ENCODE assay signal across 9 mouse cellular contexts in genomic region chr5:135544032-135544558, GRCm38 (mm10). TPM values are rescaled to one million over a fixed set of nuclear protein-coding genes. Genes with fewer than 3 reads are reported as not detected.
DNase-seq lines count a peak whose midpoint lies in the region; ATAC-seq and TF ChIP-seq lines count a peak whose summit lies in the region.
"Had no signal": no experiment of that assay in that cellular context is flagged by ENCODE, and none has a peak within 500 bp of the region (broad histone marks: within the 10 kb centered on the region; RNA-seq: fewer than 3 reads in every experiment).

No protein-coding gene starts in this region.

- peak overlapping the region; percentile 80 for H3K4me2 ChIP-seq in intestine, postnatal 0 days (replicated peaks; ENCODE audit: low read depth)

- TF ChIP-seq POLR2A in liver, adult 2 months (IDR thresholded peaks at IDR 0.05; ENCODE audit: extremely low read depth, insufficient read depth, low read length) = no peak

- no peaks in the 10 kb centered on the region for H3K79me2 ChIP-seq in liver, adult 2 months (ENCODE audit: control insufficient read depth, insufficient read depth, low read length)

- no peak for DNase-seq in liver, adult 2 months (ENCODE audit: extremely low read depth, low read depth, low spot score)
- no peak for DNase-seq in liver
- DNase-seq in cerebellum, adult 9-11 months = peak; percentile 58
- peak; percentile 22 to 61 for DNase-seq in gastrocnemius, postnatal 4 days (ENCODE audit: low spot score in 2 of 2)
- peak; percentile 63 for DNase-seq in lung, postnatal 36 days
- no peak for DNase-seq in left cerebral cortex, adult 18-20 months (ENCODE audit: low spot score in 2 of 2)

- H3K4me1 ChIP-seq in liver, adult 2 months (ENCODE audit: control insufficient read depth, insufficient read depth, low read length) = no peaks in the 10 kb centered on the region
- H3K4me1 ChIP-seq in intestine, postnatal 0 days (replicated peaks; ENCODE audit: control insufficient read depth, insufficient read depth, low read length) = no peaks in the 10 kb centered on the region; the same call in 1 of the 2 replicates

- no peaks in the 10 kb centered on the region for H3K9me3 ChIP-seq in intestine, postnatal 0 days (ENCODE audit: control insufficient read depth)

- H3K36me3 ChIP-seq in liver, adult 2 months (ENCODE audit: control insufficient read depth, insufficient read depth, low read length) = no peaks in the 10 kb centered on the region
- no peaks in the 10 kb centered on the region for H3K36me3 ChIP-seq in intestine, postnatal 0 days (ENCODE audit: control insufficient read depth, insufficient read depth)

- no peak for ATAC-seq in intestine, postnatal 0 days
- ATAC-seq in monocyte, adult 5-6 weeks (replicated peaks; ENCODE audit: insufficient number of reproducible peaks, low FRiP score, low TSS enrichment, poor library complexity, severe bottlenecking) = no peak

- no peaks in the 10 kb centered on the region for H3K27me3 ChIP-seq in liver, adult 2 months (ENCODE audit: control insufficient read depth, insufficient read depth, low read length)
- peaks cover 9% of the 10 kb centered on the region for H3K27me3 ChIP-seq in intestine, postnatal 0 days (replicated peaks; ENCODE audit: control insufficient read depth, insufficient read depth, low read length)

- H3K9ac ChIP-seq in liver, adult 2 months (ENCODE audit: low read depth, low read length) = no peak overlapping the region; the same call in 1 of the 2 replicates
- H3K9ac ChIP-seq in intestine, postnatal 0 days (ENCODE audit: low read depth, low read length) = 0 out of 2 replicates have a peak overlapping the region, but pooled peaks have one; percentile 45

- H3K4me3 ChIP-seq in liver, adult 2 months (ENCODE audit: insufficient read depth, low read depth, low read length) = peak overlapping the region; percentile 64
- peak overlapping the region; percentile 70 for H3K4me3 ChIP-seq in intestine, postnatal 0 days (ENCODE audit: low read depth, low read length)

- no peak overlapping the region for H3K27ac ChIP-seq in liver, adult 2 months (replicated peaks; ENCODE audit: insufficient read depth, low read depth, low read length)
- no peak overlapping the region for H3K27ac ChIP-seq in intestine, postnatal 0 days (ENCODE audit: low read depth, low read length)

- TF ChIP-seq CTCF in liver, adult 2 months (IDR thresholded peaks at IDR 0.05; ENCODE audit: low read depth, low read length) = no peak
- TF ChIP-seq CTCF in intestine, postnatal 0 days (IDR thresholded peaks at IDR 0.05; ENCODE audit: low read depth) = no peak

- WGBS in liver, adult 2 months = 9% methylated on average over 15 of the region's 15 CpGs
- 8% methylated on average over 15 of the region's 15 CpGs for WGBS in intestine, postnatal 0 days

RNA-seq across cellular contexts. Expression of gene Hip1, which starts 0.8 kb away (rescaled TPM):
- 3.2 and 6.5 TPM in 2 replicates for total RNA-seq in liver, adult 2 months (2014; rRNA removed)
- 2.2 and 3.1 TPM in 2 replicates for polyA plus RNA-seq in liver, adult 2 months (2012; rRNA removed)
- total RNA-seq in gastrocnemius, postnatal 4 days (2021) = 100 to 1,000 TPM; 125 to 128 TPM
- 5.9 and 6.4 TPM in 2 replicates for polyA plus RNA-seq in intestine, postnatal 0 days (2015; fragmentation: Nextera tagmentation; extraction: Ambion mirVana)
- total RNA-seq in monocyte, adult 5-6 weeks (2017) = 136 to 193 TPM (median 152 TPM) in 3 replicates
- total RNA-seq in left cerebral cortex, adult 18-20 months (2021) = 10 to 100 TPM; 38.6 to 45.8 TPM

RNA-seq across cellular contexts. Expression of gene Ccl26, which starts 19.3 kb away (rescaled TPM):
- not detected in 2 replicates for total RNA-seq in liver, adult 2 months (2014; rRNA removed)
- not detected in 2 replicates for polyA plus RNA-seq in liver, adult 2 months (2012; rRNA removed)
- total RNA-seq in gastrocnemius, postnatal 4 days (2021) = not detected
- not detected in 2 replicates for polyA plus RNA-seq in intestine, postnatal 0 days (2015; fragmentation: Nextera tagmentation; extraction: Ambion mirVana)
- total RNA-seq in monocyte, adult 5-6 weeks (2017) = not detected in 3 replicates
- total RNA-seq in left cerebral cortex, adult 18-20 months (2021) = not detected
- total RNA-seq: layer of hippocampus, postnatal 36 days had no signal

RNA-seq across cellular contexts. Expression of gene Ccl24, which starts 28.8 kb away (rescaled TPM):
- 3.7 and 8.2 TPM in 2 replicates for total RNA-seq in liver, adult 2 months (2014; rRNA removed)
- polyA plus RNA-seq in liver, adult 2 months (2012; rRNA removed) = 1.8 and 5.3 TPM in 2 replicates
- total RNA-seq in gastrocnemius, postnatal 4 days (2021) = 1 to 10 TPM; 3.8 to 5.2 TPM
- 52.0 and 58.3 TPM in 2 replicates for polyA plus RNA-seq in intestine, postnatal 0 days (2015; fragmentation: Nextera tagmentation; extraction: Ambion mirVana)
- total RNA-seq in monocyte, adult 5-6 weeks (2017) = not detected in 3 replicates
- total RNA-seq in left cerebral cortex, adult 18-20 months (2021) = under 1 TPM in 1 of 2 experiments, not detected in 1; 0.42 TPM
- total RNA-seq: layer of hippocampus, postnatal 36 days had no signal

Comparison
In these comparisons a context has a peak if more than half of its experiments do, and no peak if none do; other contexts are left out.
1. DNase-seq: peak in cerebellum, adult 9-11 months (single experiment), gastrocnemius, postnatal 4 days (2 of 2) and lung, postnatal 36 days (single experiment); none in liver, adult 2 months (single experiment), liver (single experiment) and left cerebral cortex, adult 18-20 months (0 of 2).